Mouse (Mus musculus): ENCODE measurements around the gene Pet2. TPM values are rescaled to one million over a fixed set of nuclear protein-coding genes. Genes with fewer than 3 reads are reported as not detected.

Gene Pet2
- under 1 TPM in 1 of 2 experiments, not detected in 1; 0.12 TPM for polyA plus RNA-seq (2017; shearing (Covaris generic))

GRCm38 (mm10) chrX:89409589-89409988 is at the start of gene Pet2:
Gene Pet2, minus strand, starts transcription at chrX:89409689.

